Mouse (Mus musculus) hindbrain, postnatal 0 days (tissue): Measurements from ENCODE around the gene Hist1h2bb. TPM values are rescaled to one million over a fixed set of nuclear protein-coding genes. Genes with fewer than 3 reads are reported as not detected.
"Not testable (repeated sequence)": the region's sequence is repeated elsewhere in the genome, so short reads cannot be mapped to it uniquely, and the experiment has no call there.

Experiments
- ATAC-seq: fragments of 200-750 bp; cut with Nextera tagmentation; 2 replicates; pipeline ENCODE4 v1.8.0; 2017; ENCODE audit warnings: mild to moderate bottlenecking, moderate TSS enrichment, moderate library complexity
- DNase-seq: peaks from one replicate; pipeline ENCODE4 v3.0.0-alpha.2; 2015; ENCODE audit warnings: low spot score
- H3K27ac ChIP-seq: fragments of 300-500 bp; sonication (generic); 2 replicates; pipeline ENCODE4 v1.5.1; 2014; ENCODE audit warnings: mild to moderate bottlenecking
- H3K27me3 ChIP-seq: fragments of 300-500 bp; sonication (generic); 2 replicates; pipeline ENCODE4 v1.6.1; 2014; ENCODE audit warnings: low read length, mixed read lengths; ENCODE audit not compliant: insufficient read depth
- H3K36me3 ChIP-seq: fragments of 300-500 bp; sonication (generic); 2 replicates; pipeline ENCODE4 v1.6.1; 2014; ENCODE audit warnings: low read length, mixed read lengths; ENCODE audit not compliant: insufficient read depth
- H3K4me1 ChIP-seq: fragments of 300-500 bp; sonication (generic); 2 replicates; pipeline ENCODE4 v1.6.1; 2014; ENCODE audit warnings: antibody characterized with exemption, low read length, mixed read lengths; ENCODE audit not compliant: insufficient read depth
- H3K4me2 ChIP-seq: fragments of 300-500 bp; sonication (generic); 2 replicates; pipeline ENCODE4 v1.6.1; 2014; ENCODE audit warnings: low read depth, mild to moderate bottlenecking, low read length, moderate library complexity, mixed read lengths
- H3K4me3 ChIP-seq: fragments of 300-500 bp; sonication (generic); 2 replicates; pipeline ENCODE4 v1.5.1; 2014; ENCODE audit warnings: low read length
- H3K9ac ChIP-seq: fragments of 300-500 bp; sonication (generic); replicated peaks from 2 replicates; pipeline ENCODE4 v1.6.1; 2014; ENCODE audit warnings: mild to moderate bottlenecking, low read length, moderate library complexity, mixed read lengths
- H3K9me3 ChIP-seq: fragments of 300-500 bp; sonication (generic); 2 replicates; pipeline ENCODE4 v1.6.1; 2016; ENCODE audit warnings: low read length, mixed read lengths
- CTCF ChIP-seq: IDR thresholded peaks from 2 replicates; pipeline ENCODE4 v1.5.1; 2016; ENCODE audit warnings: antibody characterized with exemption, control low read depth, low read depth
- WGBS: fragments of 180-500 bp; shearing (Covaris S2); extraction: QIAGEN DNeasy Blood & Tissue Kit; methylation state at CpG from one replicate; pipeline ENCODE4 v1.1.7; 2014; 5-methylcytosine and 5-hydroxymethylcytosine counted together
- polyA plus RNA-seq: library from polyadenylated mRNA; unstranded; fragments of >200 nt; fragmentation: Nextera tagmentation; extraction: Ambion mirVana; gene quantifications from 2 replicates; pipeline ENCODE4 v1.2.1, GENCODE M21; 2015
- total RNA-seq: library from RNA; depleted of rRNA; stranded (reverse); fragments of >200 nt; gene quantifications from 2 replicates; pipeline ENCODE4 v1.2.3, GENCODE M21; 2014

Hist1h2bb gene
- total and polyA plus RNA-seq, 2 experiments from 2014 or later = 0.49 to 1,454 TPM

DNA sequence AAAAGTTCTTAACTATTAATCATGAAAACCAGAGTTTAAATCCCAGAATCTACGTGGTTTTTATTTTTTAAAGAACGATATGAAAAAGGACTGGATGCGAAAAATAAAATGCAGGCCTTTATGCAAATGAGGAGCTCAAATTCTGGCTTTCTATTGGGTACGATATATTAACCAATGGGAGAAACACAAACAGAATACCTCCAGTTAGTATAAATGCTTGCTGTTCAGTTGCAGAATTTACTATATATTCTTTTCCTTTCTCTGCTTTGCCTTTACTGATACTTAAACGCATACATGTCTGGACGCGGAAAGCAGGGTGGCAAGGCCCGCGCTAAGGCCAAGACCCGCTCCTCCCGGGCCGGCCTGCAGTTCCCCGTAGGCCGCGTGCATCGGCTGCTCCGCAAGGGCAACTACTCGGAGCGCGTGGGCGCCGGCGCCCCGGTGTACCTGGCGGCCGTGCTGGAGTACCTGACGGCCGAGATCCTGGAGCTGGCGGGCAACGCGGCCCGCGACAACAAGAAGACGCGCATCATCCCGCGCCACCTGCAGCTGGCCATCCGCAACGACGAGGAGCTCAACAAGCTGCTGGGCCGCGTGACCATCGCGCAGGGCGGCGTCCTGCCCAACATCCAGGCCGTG lies 4.4 kb downstream of the Hist1h2bb start, which contains the start of gene Hist1h2ab:
Gene Hist1h2ab, plus strand, starts transcription at position 288 of the 639 bp plus-strand sequence.
- peak; percentile 83 for DNase-seq
- Histone ChIP-seq H3K4me2 (peak within 1 kb of the TSS; percentile 71), H3K9ac (peak within 1 kb of the TSS; percentile 40; the same call in 1 of the 2 replicates), H3K27ac (peak within 1 kb of the TSS; percentile 92), H3K4me3 (peak within 1 kb of the TSS; percentile 40)
- WGBS = under 1% methylated on average over 25 of the region's 47 CpGs
- H3K9me3 ChIP-seq, H3K36me3 ChIP-seq, H3K27me3 ChIP-seq, H3K4me1 ChIP-seq: not testable (repeated sequence)
- 0 out of 2 replicates have a peak, but pooled peaks have one; percentile 7 for TF ChIP-seq CTCF
- ATAC-seq = peak; percentile 61

- Histone ChIP-seq H3K4me1 (0 out of 2 replicates have a peak, but pooled peaks cover 4% of the 10 kb centered on the region), H3K4me3 (peak overlapping the region; percentile 40), H3K27ac (peak overlapping the region; percentile 92), H3K9ac (peak overlapping the region; percentile 40; the same call in 1 of the 2 replicates), H3K9me3 (no peaks in the 10 kb centered on the region), H3K4me2 (peak overlapping the region; percentile 71), H3K27me3 (no peaks in the 10 kb centered on the region), H3K36me3 (no peaks in the 10 kb centered on the region)
- TF ChIP-seq CTCF = no peak; the same call in 1 of the 2 replicates
- WGBS = under 1% methylated on average over 11 of the region's 11 CpGs
- ATAC-seq = no peak
- no peak for DNase-seq
Measured at GRCm38 (mm10) chr13:23751478-23751956, 5.0 kb downstream of the Hist1h2bb start.

DNA sequence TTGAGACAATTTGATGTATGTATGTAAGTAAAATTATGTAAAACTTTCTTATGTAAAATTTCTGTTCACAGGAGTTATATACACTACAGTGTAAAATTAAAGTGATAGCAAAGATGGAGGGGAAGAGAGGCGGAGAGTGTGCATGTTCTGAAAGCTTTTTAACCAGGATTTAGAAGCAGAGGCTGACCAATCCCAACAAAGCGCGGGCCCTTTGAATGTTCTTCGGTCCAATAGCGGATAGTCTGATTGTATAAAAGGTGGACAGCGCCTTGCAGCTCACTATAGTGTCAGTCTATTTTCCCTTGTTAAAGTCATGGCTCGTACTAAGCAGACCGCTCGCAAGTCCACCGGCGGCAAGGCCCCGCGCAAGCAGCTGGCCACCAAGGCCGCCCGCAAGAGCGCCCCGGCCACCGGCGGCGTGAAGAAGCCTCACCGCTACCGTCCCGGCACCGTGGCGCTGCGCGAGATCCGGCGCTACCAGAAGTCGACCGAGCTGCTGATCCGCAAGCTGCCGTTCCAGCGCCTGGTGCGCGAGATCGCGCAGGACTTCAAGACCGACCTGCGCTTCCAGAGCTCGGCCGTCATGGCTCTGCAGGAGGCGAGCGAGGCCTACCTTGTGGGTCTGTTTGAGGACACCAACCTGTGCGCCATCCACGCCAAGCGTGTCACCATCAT lies 5.7 kb downstream of the Hist1h2bb start, which contains the start of gene Hist1h3b:
Gene Hist1h3b, plus strand, starts transcription at position 201 of the 675 bp plus-strand sequence.
- DNase-seq = peak; percentile 97
- not testable (repeated sequence) for H3K4me1 ChIP-seq, H3K9me3 ChIP-seq, H3K36me3 ChIP-seq, H3K27me3 ChIP-seq
- Histone ChIP-seq H3K4me3 (peak within 1 kb of the TSS; percentile 40), H3K4me2 (peak within 1 kb of the TSS; percentile 71), H3K27ac (peak within 1 kb of the TSS; percentile 92), H3K9ac (peak within 1 kb of the TSS; percentile 40; the same call in 1 of the 2 replicates)
- ATAC-seq = peak; percentile 84
- WGBS = under 1% methylated on average over 16 of the region's 47 CpGs

DNA sequence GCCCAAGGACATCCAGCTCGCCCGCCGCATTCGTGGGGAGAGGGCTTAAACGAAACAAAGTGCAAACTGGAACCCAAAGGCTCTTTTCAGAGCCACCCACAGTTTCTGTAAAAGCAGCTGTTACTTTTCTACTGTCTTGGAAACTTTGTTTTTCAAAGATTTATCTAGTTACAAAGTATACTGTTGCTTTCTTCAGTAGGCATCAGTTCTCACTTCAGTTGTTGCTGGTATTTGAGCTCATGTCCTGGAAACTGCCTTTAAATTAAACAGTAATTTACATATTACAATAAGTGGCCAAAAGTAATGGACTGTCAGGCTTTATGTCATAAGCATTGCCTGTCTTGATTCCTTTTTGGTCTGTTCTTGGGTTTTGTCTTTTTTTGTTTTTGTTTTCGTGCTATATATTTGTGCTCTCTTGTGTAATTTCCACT lies 6.2 kb downstream of the Hist1h2bb start:
- no peaks in the 10 kb centered on the region for H3K27me3 ChIP-seq
- WGBS = 6% methylated on average over 6 of the region's 6 CpGs
- no peaks in the 10 kb centered on the region for H3K9me3 ChIP-seq
- no peak overlapping the region for H3K27ac ChIP-seq
- TF ChIP-seq CTCF = no peak
- no peak overlapping the region for H3K9ac ChIP-seq
- peak overlapping the region; percentile 40 for H3K4me2 ChIP-seq
- H3K4me3 ChIP-seq = peak overlapping the region; percentile 21; the same call in 1 of the 2 replicates
- 0 out of 2 replicates have a peak, but pooled peaks cover 4% of the 10 kb centered on the region for H3K4me1 ChIP-seq
- DNase-seq (no peak), ATAC-seq (no peak)
- no peaks in the 10 kb centered on the region for H3K36me3 ChIP-seq

- DNase-seq (no peak), ATAC-seq (no peak)
- 59% methylated on average over 4 of the region's 4 CpGs for WGBS
- H3K9ac ChIP-seq = no peak overlapping the region
- H3K4me2 ChIP-seq = 0 out of 2 replicates have a peak overlapping the region, but pooled peaks have one; percentile 40
- H3K36me3 ChIP-seq = no peaks in the 10 kb centered on the region
- no peaks in the 10 kb centered on the region for H3K9me3 ChIP-seq
- H3K4me3 ChIP-seq = no peak overlapping the region
- H3K4me1 ChIP-seq = 0 out of 2 replicates have a peak, but pooled peaks cover 4% of the 10 kb centered on the region
- no peaks in the 10 kb centered on the region for H3K27me3 ChIP-seq
- TF ChIP-seq CTCF = no peak
- H3K27ac ChIP-seq = no peak overlapping the region
Measured at GRCm38 (mm10) chr13:23753314-23754078, 7.0 kb downstream of the Hist1h2bb start.

- Histone ChIP-seq H3K27me3 (no peaks in the 10 kb centered on the region), H3K9me3 (no peaks in the 10 kb centered on the region), H3K9ac (no peak overlapping the region), H3K27ac (no peak overlapping the region), H3K4me3 (no peak overlapping the region), H3K36me3 (no peaks in the 10 kb centered on the region), H3K4me2 (no peak overlapping the region), H3K4me1 (0 out of 2 replicates have a peak, but pooled peaks cover 4% of the 10 kb centered on the region)
- ATAC-seq (no peak), DNase-seq (no peak)
- no peak for TF ChIP-seq CTCF
Measured at GRCm38 (mm10) chr13:23755000-23755399, 8.5 kb downstream of the Hist1h2bb start.
